ENCODE assay signal across 8 mouse cellular contexts in the genomic region with DNA sequence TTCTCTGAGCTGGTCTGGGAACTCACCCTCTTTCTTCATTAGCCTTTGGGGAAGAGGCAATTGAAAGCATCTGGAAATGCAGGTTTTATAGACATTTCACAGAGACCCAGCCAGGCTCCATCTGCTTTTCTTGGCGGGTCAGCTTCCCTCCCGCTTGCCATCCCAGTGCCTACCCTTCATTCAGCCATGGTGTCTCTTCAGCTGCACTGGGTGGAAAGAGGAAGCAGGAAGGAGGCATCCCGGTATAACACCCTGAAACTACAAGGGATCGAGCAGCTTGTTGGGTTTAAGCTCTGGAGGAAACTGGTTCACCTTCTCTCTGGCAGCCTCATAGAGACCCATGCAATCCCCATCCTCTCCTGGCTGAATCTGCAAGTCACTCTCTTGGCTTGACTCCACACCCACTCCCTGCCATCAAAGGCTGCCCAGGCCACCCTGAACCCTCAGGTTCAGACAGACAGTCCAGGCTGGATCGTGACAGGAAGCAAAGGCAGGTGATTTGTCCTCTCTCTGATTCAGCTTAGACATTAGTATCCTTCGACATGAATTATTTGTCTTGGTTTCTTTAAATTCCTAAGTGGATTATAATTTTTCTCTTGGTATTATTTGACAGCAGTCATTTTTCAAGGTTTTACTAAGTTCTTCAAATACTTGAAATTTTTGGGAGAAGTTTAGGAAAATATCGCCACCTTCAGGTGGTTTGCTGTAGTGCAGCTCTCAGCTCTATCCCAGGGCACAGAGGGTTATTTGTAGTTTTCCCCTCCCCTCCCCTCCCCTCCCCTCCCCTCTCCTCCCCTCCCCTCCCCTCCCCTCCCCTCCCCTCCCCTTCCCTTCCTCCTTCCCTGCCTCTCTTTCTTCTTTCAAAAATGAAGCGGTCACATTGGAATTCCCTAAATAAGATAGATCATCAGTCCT.
DNase-seq lines count a peak whose midpoint lies in the region; ATAC-seq lines count a peak whose summit lies in the region.

No protein-coding gene starts in this region.

- no peak overlapping the region for H3K9ac ChIP-seq in heart, embryonic 15.5 days

- no peaks in the 10 kb centered on the region for H3K27me3 ChIP-seq in heart, embryonic 15.5 days

- H3K4me2 ChIP-seq in heart, embryonic 15.5 days, result no peak overlapping the region

- WGBS in heart, embryonic 15.5 days, result 49% methylated on average over 7 of the region's 8 CpGs

- peak; percentile 68 for DNase-seq in layer of hippocampus, adult 11-12 months (ENCODE audit: low spot score)
- DNase-seq in layer of hippocampus, adult 9-10 months (ENCODE audit: low spot score), result no peak
- DNase-seq in adrenal gland, adult (ENCODE audit: inconsistent age in 2 of 2, low spot score in 1 of 2), result peak; percentile 58 to 89
- peak; percentile 72 for DNase-seq in embryo, embryonic 9.5 days (ENCODE audit: extremely low spot score)
- DNase-seq in kidney, postnatal 36 days, result peak; percentile 48 to 80
- peak; percentile 79 for DNase-seq in lung, postnatal 14 days
- DNase-seq in telencephalon, adult 2 months (ENCODE audit: low read depth, low spot score), result peak; percentile 39

- 0 out of 2 replicates have a peak overlapping the region, but pooled peaks have one; percentile 41 for H3K27ac ChIP-seq in heart, embryonic 15.5 days

- H3K9me3 ChIP-seq in heart, embryonic 15.5 days (replicated peaks), result no peaks in the 10 kb centered on the region

- peaks cover 45% of the 10 kb centered on the region for H3K4me1 ChIP-seq in heart, embryonic 15.5 days (replicated peaks)

- no peak for ATAC-seq in heart, embryonic 15.5 days (replicated peaks; ENCODE audit: insufficient number of reproducible peaks, insufficient read depth, low FRiP score, low read depth)

- no peak overlapping the region for H3K4me3 ChIP-seq in heart, embryonic 15.5 days

- H3K36me3 ChIP-seq in heart, embryonic 15.5 days, result peaks cover 5% of the 10 kb centered on the region; the same call in 1 of the 2 replicates
